Mouse (Mus musculus) midbrain, embryonic 15.5 days (tissue): ENCODE results near the gene Slc44a1. TPM values are rescaled to one million over a fixed set of nuclear protein-coding genes. Genes with fewer than 3 reads are reported as not detected.

Source experiments
- ATAC-seq: fragments of 200-750 bp; cut with Nextera tagmentation; replicated peaks from 2 replicates; pipeline ENCODE4 v1.8.0; 2017; ENCODE audit warnings: moderate TSS enrichment
- H3K27ac ChIP-seq: fragments of 300-500 bp; sonication (generic); 2 replicates; pipeline ENCODE4 v1.5.1; 2015; ENCODE audit warnings: mild to moderate bottlenecking, inconsistent platforms
- H3K27me3 ChIP-seq: fragments of 300-500 bp; sonication (generic); replicated peaks from 2 replicates; pipeline ENCODE4 v1.6.1; 2015; ENCODE audit warnings: inconsistent platforms
- H3K36me3 ChIP-seq: fragments of 300-500 bp; sonication (generic); replicated peaks from 2 replicates; pipeline ENCODE4 v1.6.1; 2015; ENCODE audit warnings: inconsistent platforms
- H3K4me1 ChIP-seq: fragments of 300-500 bp; sonication (generic); 2 replicates; pipeline ENCODE4 v1.6.1; 2015; ENCODE audit warnings: inconsistent platforms
- H3K4me2 ChIP-seq: fragments of 300-500 bp; sonication (generic); 2 replicates; pipeline ENCODE4 v1.6.1; 2015; ENCODE audit warnings: inconsistent platforms, mild to moderate bottlenecking, moderate library complexity
- H3K4me3 ChIP-seq: fragments of 300-500 bp; sonication (generic); 2 replicates; pipeline ENCODE4 v1.5.1; 2015; ENCODE audit warnings: mild to moderate bottlenecking, inconsistent platforms
- H3K9ac ChIP-seq: fragments of 300-500 bp; sonication (generic); 2 replicates; pipeline ENCODE4 v1.6.1; 2015; ENCODE audit warnings: mild to moderate bottlenecking, inconsistent platforms
- H3K9me3 ChIP-seq: fragments of 300-500 bp; sonication (generic); 2 replicates; pipeline ENCODE4 v1.6.1; 2016; ENCODE audit warnings: inconsistent platforms
- WGBS: fragments of 180-500 bp; shearing (Covaris S2); methylation state at CpG from one replicate; pipeline ENCODE4 v1.1.7; 2015; ENCODE audit warnings: mixed read lengths; 5-methylcytosine and 5-hydroxymethylcytosine counted together
- polyA plus RNA-seq: library from polyadenylated mRNA; unstranded; fragments of >200 nt; fragmentation: Nextera tagmentation; extraction: Ambion mirVana; gene quantifications from 2 replicates; pipeline ENCODE4 v1.2.1, GENCODE M21; 2015

Slc44a1 gene
- polyA plus RNA-seq, 1 experiment from 2014 or later = 10.6 TPM

DNA sequence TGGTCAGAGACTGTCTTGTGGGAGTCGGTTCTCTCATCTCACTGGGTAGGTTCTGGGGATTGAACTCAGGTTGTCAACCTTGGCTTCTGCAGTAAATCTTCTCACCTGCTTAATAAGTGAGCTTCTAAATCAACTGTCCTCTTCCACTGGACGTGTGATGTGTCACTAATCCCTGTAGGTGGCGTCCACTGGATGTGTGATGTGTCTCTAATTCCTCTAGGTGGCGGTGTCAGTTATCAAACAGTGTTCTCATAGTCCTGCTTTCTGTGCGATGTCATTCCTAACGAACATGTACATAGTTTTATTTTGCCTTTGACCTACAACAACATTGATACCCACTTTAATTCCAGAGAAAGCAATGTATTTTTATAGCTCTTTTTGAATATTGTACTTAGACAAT is 160.2 kb downstream of the Slc44a1 start:
- Histone ChIP-seq H3K27ac (no peak overlapping the region), H3K4me3 (no peak overlapping the region), H3K36me3 (no peaks in the 10 kb centered on the region), H3K4me2 (no peak overlapping the region), H3K9ac (no peak overlapping the region), H3K27me3 (no peaks in the 10 kb centered on the region), H3K9me3 (no peaks in the 10 kb centered on the region), H3K4me1 (0 out of 2 replicates have a peak, but pooled peaks cover 2% of the 10 kb centered on the region)
- no peak for ATAC-seq
- 44% methylated on average over 6 of the region's 6 CpGs for WGBS

DNA sequence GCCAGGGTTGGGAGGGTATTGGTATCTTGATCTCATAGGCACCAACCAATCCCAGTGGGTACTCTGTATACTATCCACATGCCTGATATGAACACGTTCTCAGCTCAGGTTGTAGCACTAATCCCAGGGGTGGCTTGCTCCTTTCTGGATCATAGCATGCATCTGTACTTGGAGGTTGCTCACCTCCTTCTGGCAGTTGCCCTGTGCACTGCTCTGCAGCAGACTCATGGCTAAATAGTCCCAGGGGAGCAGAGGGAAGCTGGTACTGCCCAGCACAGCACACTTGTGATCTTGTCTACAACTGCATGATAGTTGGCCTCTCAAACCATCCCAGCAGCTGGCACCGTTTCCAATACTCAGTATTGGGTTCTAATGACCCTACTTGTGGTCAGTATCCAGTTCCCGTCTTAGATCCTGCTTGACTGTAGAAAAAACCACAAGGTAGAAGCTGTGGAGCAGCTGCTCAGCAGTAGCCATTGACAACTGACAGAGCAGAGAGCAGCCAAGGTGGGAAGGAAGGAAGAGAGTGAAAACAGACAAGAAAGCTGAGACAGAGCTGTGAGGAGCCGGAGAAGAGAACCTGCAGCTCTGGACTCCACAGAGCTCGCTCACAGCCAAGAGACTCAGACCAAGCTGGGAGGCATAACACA is 174.5 kb downstream of the Slc44a1 start:
- no peaks in the 10 kb centered on the region for H3K4me1 ChIP-seq
- H3K27ac ChIP-seq = no peak overlapping the region
- no peaks in the 10 kb centered on the region for H3K36me3 ChIP-seq
- H3K9me3 ChIP-seq = no peaks in the 10 kb centered on the region
- H3K9ac ChIP-seq = no peak overlapping the region
- ATAC-seq = no peak
- no peak overlapping the region for H3K4me3 ChIP-seq
- no peak overlapping the region for H3K4me2 ChIP-seq
- WGBS = 88% methylated on average over 5 of the region's 5 CpGs
- no peaks in the 10 kb centered on the region for H3K27me3 ChIP-seq

DNA sequence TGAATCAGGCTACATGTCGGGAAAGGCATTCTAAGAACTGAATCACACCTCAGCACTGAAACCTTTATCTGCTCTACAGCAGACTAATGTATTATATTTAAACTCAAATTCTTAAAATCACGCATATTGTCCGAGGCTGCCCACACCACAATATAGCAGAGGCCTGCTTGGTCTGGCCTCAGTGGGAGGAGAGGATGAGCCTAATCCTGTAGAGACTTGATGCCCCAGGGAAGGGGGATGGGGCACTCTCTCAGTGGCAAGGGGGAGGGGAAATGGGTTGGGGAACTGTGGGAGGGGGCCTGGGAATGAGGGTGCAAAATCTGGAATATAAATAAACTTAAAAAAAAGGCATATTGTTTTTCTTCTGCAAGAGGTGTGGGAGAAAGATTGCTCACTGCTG is 177.8 kb downstream of the Slc44a1 start:
- H3K4me1 ChIP-seq = no peaks in the 10 kb centered on the region
- no peaks in the 10 kb centered on the region for H3K9me3 ChIP-seq
- H3K9ac ChIP-seq = no peak overlapping the region
- no peak for ATAC-seq
- H3K4me2 ChIP-seq = no peak overlapping the region
- 40% methylated on average over 3 of the region's 3 CpGs for WGBS
- H3K27me3 ChIP-seq = no peaks in the 10 kb centered on the region
- no peaks in the 10 kb centered on the region for H3K36me3 ChIP-seq
- H3K4me3 ChIP-seq = no peak overlapping the region
- H3K27ac ChIP-seq = no peak overlapping the region

DNA sequence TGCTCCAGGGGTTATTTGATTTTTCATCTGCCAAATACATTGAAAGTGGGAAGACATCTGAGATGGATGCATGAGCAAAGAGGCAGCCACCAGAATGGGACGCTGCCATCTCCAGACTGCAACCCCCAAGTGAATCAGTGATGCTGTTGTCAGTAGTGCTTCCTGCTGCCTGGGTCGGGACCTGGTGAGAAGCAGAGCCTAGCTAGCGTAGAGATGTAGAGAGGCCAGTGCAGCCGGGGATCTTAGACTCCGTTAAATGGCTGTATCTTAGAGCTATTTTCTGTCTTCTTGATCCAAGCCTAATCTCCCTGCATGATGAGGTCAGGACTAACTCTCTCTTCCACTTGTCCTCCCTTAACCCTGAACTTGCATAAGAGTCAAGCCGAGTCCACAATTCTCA is 179.9 kb downstream of the Slc44a1 start:
- H3K36me3 ChIP-seq = no peaks in the 10 kb centered on the region
- H3K4me1 ChIP-seq = peaks cover 6% of the 10 kb centered on the region; the same call in 1 of the 2 replicates
- H3K9me3 ChIP-seq = no peaks in the 10 kb centered on the region
- ATAC-seq = no peak
- no peak overlapping the region for H3K9ac ChIP-seq
- WGBS = 87% methylated on average over 6 of the region's 6 CpGs
- no peaks in the 10 kb centered on the region for H3K27me3 ChIP-seq
- H3K27ac ChIP-seq = no peak overlapping the region
- H3K4me3 ChIP-seq = no peak overlapping the region
- H3K4me2 ChIP-seq = no peak overlapping the region

DNA sequence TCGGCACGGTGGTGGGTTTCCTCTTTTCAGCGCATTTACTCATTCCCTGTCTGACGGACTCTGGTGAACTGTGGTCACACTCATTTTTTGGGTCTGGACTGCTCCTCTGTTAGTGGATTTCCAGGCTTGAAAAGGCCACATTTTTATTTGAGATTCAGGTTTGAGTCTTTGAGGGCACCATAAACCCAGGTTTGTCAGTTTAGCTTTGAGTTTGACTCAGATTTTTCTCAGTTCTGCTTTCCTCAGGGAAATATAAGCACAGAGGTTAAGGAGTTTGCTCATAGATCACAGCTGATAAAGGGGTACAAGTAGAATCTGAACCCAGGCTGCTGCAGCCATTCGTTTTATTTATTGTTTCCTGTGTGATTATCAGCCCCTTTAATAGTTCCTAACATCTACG is 180.9 kb downstream of the Slc44a1 start:
- Histone ChIP-seq H3K9ac (no peak overlapping the region), H3K4me1 (peaks cover 8% of the 10 kb centered on the region; the same call in 1 of the 2 replicates), H3K4me3 (no peak overlapping the region), H3K9me3 (no peaks in the 10 kb centered on the region), H3K4me2 (no peak overlapping the region), H3K27ac (no peak overlapping the region), H3K36me3 (no peaks in the 10 kb centered on the region), H3K27me3 (no peaks in the 10 kb centered on the region)
- ATAC-seq = no peak
- WGBS = 83% methylated on average over 6 of the region's 6 CpGs

DNA sequence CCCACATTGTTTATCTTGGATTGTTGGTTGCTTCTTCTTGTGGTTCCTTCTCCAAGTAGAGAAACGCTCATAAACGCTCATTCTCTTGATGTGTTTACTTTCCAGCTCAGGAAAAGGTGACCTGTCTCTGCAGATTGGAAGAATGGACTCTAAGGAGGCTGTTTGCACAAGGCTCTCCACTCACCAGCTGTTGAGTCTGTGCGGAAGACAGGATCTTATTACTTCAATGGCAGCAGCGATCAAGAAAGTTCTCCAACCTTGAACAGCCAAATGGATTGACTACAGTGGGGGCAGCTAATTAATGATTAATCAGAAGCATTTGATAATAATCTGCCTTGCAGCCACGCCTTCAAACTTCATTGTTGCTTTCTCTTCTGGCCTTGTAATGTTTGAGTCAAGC is 181.3 kb downstream of the Slc44a1 start:
- no peaks in the 10 kb centered on the region for H3K36me3 ChIP-seq
- no peak overlapping the region for H3K27ac ChIP-seq
- H3K9ac ChIP-seq = no peak overlapping the region
- H3K27me3 ChIP-seq = no peaks in the 10 kb centered on the region
- H3K4me3 ChIP-seq = no peak overlapping the region
- H3K4me1 ChIP-seq = peaks cover 8% of the 10 kb centered on the region; the same call in 1 of the 2 replicates
- no peaks in the 10 kb centered on the region for H3K9me3 ChIP-seq
- WGBS = 78% methylated on average over 5 of the region's 5 CpGs
- no peak overlapping the region for H3K4me2 ChIP-seq
- ATAC-seq = no peak

DNA sequence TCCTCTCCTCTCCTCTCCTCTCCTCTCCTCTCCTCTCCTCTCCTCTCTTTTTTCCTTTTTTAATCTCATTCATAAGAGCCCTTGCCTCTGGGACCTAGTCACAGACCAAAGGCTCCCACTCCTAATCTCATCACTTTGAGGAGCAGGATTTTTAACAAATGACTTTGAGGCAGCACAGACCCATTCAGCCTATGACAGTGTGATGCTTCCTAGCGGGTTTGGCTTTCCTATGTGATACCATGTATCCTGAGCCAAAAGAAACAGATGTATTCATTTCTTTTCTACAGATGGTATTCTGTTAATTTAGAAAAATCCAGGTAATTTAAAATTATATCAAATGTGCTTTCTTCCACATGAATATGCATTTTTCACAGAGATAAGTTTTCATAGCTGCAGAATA is 183.5 kb downstream of the Slc44a1 start:
- no peak for ATAC-seq
- WGBS = 84% methylated on average over 1 of the region's 1 CpGs
- no peak overlapping the region for H3K27ac ChIP-seq

DNA sequence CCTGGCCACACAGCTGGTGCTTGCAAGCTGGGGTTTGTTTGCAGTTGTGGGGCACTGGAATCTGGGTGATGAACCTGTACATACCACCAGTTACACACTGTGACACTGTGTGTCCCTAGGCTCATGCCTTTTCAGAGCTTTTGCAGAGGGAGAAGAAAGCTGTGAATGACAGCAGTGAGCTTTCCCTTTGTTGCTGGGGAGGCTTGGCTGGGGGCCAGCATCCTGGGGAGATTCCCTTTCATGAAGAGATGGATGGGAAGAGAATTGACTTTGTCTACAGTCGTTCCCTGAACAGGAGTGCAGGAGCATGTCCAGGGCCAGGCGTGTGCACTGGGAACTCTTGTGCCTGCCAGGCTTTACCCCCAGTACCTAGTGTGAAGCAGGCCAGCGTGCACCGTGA is 184.6 kb downstream of the Slc44a1 start:
- no peak overlapping the region for H3K4me2 ChIP-seq
- H3K9ac ChIP-seq = no peak overlapping the region
- peak; percentile 58 for ATAC-seq
- no peaks in the 10 kb centered on the region for H3K9me3 ChIP-seq
- H3K27me3 ChIP-seq = no peaks in the 10 kb centered on the region
- H3K4me1 ChIP-seq = peaks cover 8% of the 10 kb centered on the region; the same call in 1 of the 2 replicates
- no peaks in the 10 kb centered on the region for H3K36me3 ChIP-seq
- H3K27ac ChIP-seq = no peak overlapping the region
- 23% methylated on average over 4 of the region's 4 CpGs for WGBS
- no peak overlapping the region for H3K4me3 ChIP-seq

More for the DNA sequence above, 183.5 kb downstream of the Slc44a1 start:
- Histone ChIP-seq H3K4me1 (peaks cover 8% of the 10 kb centered on the region; the same call in 1 of the 2 replicates), H3K36me3 (no peaks in the 10 kb centered on the region), H3K4me2 (no peak overlapping the region), H3K4me3 (no peak overlapping the region), H3K27me3 (no peaks in the 10 kb centered on the region), H3K9me3 (no peaks in the 10 kb centered on the region), H3K9ac (no peak overlapping the region)

DNA sequence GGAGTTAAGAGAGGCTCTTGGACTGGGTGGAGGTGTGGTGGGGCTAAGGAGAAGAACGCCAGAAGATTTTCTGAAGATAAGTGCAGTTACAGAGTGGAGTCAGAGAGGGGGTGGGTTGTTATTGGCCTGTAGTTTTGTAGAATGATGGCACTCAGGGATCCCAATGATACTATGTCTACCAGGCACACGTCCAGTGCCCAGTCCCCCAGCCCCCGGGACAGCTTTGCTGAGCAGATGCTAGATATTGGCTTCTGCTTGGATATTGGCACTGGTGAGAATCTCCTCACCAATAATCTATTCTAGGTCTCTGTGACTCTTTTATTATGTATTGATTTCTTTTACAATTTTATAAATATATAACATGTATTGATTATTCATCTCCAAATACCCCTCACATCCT is 185.1 kb downstream of the Slc44a1 start:
- Histone ChIP-seq H3K27ac (no peak overlapping the region), H3K4me1 (peaks cover 10% of the 10 kb centered on the region), H3K4me3 (no peak overlapping the region), H3K36me3 (no peaks in the 10 kb centered on the region), H3K4me2 (no peak overlapping the region), H3K9me3 (no peaks in the 10 kb centered on the region), H3K27me3 (no peaks in the 10 kb centered on the region), H3K9ac (no peak overlapping the region)
- WGBS = 77% methylated on average over 3 of the region's 3 CpGs
- no peak for ATAC-seq

DNA sequence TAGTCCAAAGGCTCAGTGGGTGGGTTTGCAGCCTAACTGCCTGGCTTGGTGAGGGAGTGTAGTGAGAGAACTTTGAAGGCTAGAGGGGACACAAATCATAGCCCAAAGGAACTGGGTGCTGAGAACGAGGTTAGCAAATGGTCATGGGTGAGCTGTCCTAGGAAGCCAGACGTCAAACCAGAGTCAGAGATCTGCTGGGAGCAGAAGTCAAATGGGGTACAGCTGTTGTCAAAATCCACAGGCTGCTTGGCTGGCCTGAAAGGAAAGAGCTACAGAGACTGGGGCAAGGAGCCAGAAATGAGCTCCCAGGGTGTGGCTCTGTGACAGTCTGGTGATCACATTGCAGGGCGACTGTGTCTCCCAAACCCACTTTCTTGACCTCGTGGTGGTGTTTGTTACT is 188.7 kb downstream of the Slc44a1 start:
- H3K4me2 ChIP-seq = no peak overlapping the region
- no peak for ATAC-seq
- H3K36me3 ChIP-seq = no peaks in the 10 kb centered on the region
- H3K27ac ChIP-seq = no peak overlapping the region
- no peaks in the 10 kb centered on the region for H3K9me3 ChIP-seq
- no peaks in the 10 kb centered on the region for H3K27me3 ChIP-seq
- H3K4me1 ChIP-seq = peaks cover 34% of the 10 kb centered on the region
- 67% methylated on average over 4 of the region's 4 CpGs for WGBS
- H3K4me3 ChIP-seq = no peak overlapping the region
- H3K9ac ChIP-seq = no peak overlapping the region

DNA sequence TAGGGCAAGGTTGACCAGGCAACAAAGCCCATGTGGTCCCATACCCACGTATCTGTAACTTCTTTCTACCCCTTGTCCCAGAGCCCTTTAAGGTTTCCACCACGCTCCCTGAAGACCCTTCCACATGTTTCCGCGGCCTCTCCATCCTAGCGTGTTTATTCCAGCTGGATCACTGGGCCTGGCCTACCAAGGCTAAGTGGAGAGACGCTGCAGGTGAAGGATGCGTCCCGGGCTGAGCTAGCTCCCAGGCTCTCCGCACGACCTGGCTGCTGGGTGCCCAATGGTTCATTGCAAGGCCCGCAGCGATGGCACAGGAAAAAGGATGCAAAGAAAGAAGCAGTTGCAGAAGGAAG is 190.7 kb downstream of the Slc44a1 start:
- peak; percentile 80 for ATAC-seq
- Histone ChIP-seq H3K4me2 (peak overlapping the region; percentile 75), H3K4me3 (peak overlapping the region; percentile 85), H3K36me3 (no peaks in the 10 kb centered on the region), H3K9me3 (no peaks in the 10 kb centered on the region), H3K9ac (peak overlapping the region; percentile 89), H3K27me3 (no peaks in the 10 kb centered on the region), H3K27ac (peak overlapping the region; percentile 95), H3K4me1 (peaks cover 41% of the 10 kb centered on the region)
- 2% methylated on average over 12 of the region's 12 CpGs for WGBS

DNA sequence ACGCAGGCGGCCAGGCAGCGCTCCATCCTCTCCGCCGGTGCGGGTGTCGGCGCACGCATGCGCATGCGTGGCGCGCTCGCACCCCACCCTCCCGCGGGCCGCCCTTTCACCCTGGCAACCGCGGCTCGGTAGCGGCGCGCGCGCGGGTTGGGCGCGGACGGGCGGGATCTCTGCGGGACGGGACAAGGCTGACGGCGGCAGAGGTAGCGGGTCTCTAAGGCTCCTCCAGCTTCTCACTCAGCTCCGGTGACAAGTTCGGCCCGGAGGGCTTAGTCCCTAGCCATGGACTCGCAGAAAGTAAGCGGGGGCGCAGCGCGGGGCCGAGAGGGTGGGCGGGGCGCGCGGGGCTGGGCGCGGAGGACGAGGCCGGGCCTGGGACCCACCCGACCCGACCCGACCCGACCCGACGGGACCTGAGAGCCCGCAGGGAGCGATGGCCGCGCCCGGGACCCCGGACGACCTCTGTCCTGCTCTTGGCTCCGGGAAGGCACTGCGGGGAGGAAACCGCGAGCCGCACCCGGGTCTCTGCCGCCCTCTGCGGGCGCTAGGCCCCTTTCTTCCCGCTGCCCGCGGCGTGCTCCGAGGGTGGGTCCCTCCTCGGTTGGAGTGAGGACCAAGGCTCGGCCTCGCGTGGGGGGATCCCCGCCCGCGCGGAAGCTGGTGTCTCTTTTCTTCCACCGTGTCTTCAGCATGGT is 191.2 kb downstream of the Slc44a1 start, which contains the start of gene Fsd1l:
Gene Fsd1l (plus strand): TSS at position 156 of the 695 bp plus-strand sequence.
- Histone ChIP-seq H3K27me3 (no peaks in the 10 kb centered on the region), H3K4me1 (peaks cover 46% of the 10 kb centered on the region), H3K36me3 (no peaks in the 10 kb centered on the region), H3K9ac (peak within 1 kb of the TSS; percentile 89), H3K4me3 (peak within 1 kb of the TSS; percentile 85), H3K4me2 (peak within 1 kb of the TSS; percentile 75), H3K9me3 (no peaks in the 10 kb centered on the region), H3K27ac (peak within 1 kb of the TSS; percentile 95)
- under 1% methylated on average over 87 of the region's 88 CpGs for WGBS
- ATAC-seq = peak; percentile 93

DNA sequence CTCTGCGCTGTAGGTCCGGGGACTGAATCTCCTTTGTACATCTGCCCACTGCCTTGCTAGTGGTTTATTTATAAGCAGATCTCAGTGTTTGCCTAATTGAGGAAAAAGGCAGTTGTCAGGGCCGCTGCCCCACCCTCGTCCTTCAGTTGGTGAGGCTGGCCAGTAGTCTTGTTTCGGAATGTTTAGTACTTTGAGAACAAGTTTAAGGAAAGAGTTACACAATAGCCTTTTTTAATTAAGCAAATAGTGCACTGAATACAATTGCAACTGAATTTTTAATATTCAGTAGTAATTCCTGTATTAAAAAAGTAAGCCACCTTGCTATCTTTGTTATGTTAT is 191.8 kb downstream of the Slc44a1 start:
- under 1% methylated on average over 5 of the region's 5 CpGs for WGBS
- Histone ChIP-seq H3K4me1 (peaks cover 52% of the 10 kb centered on the region), H3K36me3 (no peaks in the 10 kb centered on the region), H3K9ac (peak overlapping the region; percentile 89), H3K4me3 (peak overlapping the region; percentile 85), H3K4me2 (peak overlapping the region; percentile 75), H3K9me3 (no peaks in the 10 kb centered on the region), H3K27me3 (no peaks in the 10 kb centered on the region), H3K27ac (peak overlapping the region; percentile 95)
- no peak for ATAC-seq
